Mouse (Mus musculus) liver, postnatal 0 days (tissue): ENCODE results near the gene St6gal1. TPM values are rescaled to one million over a fixed set of nuclear protein-coding genes. Genes with fewer than 3 reads are reported as not detected.

Source experiments
- ATAC-seq: fragments of 200-750 bp; cut with Nextera tagmentation; 2 replicates; pipeline ENCODE4 v1.8.0; 2017; ENCODE audit warnings: mild to moderate bottlenecking, moderate library complexity
- DNase-seq: peaks from one replicate; pipeline ENCODE4 v3.0.0-alpha.2; 2016
- H3K27ac ChIP-seq: fragments of 300-500 bp; sonication (generic); 2 replicates; pipeline ENCODE4 v1.5.1; 2014; ENCODE audit warnings: antibody characterized with exemption, moderate library complexity, mild to moderate bottlenecking, low read depth
- H3K27me3 ChIP-seq: fragments of 300-500 bp; sonication (generic); 2 replicates; pipeline ENCODE4 v1.6.1; 2014; ENCODE audit warnings: low read length, control low read depth, mixed read lengths; ENCODE audit not compliant: insufficient read depth
- H3K36me3 ChIP-seq: fragments of 300-500 bp; sonication (generic); replicated peaks from 2 replicates; pipeline ENCODE4 v1.6.1; 2014; ENCODE audit warnings: mild to moderate bottlenecking, control low read depth, low read length, moderate library complexity, mixed read lengths; ENCODE audit not compliant: insufficient read depth
- H3K4me1 ChIP-seq: fragments of 300-500 bp; sonication (generic); 2 replicates; pipeline ENCODE4 v1.6.1; 2014; ENCODE audit warnings: antibody characterized with exemption, mild to moderate bottlenecking, control low read depth; ENCODE audit not compliant: insufficient read depth
- H3K4me2 ChIP-seq: fragments of 300-500 bp; sonication (generic); 2 replicates; pipeline ENCODE4 v1.6.1; 2014; ENCODE audit warnings: low read depth, mild to moderate bottlenecking, low read length, moderate library complexity, mixed read lengths
- H3K4me3 ChIP-seq: fragments of 300-500 bp; sonication (generic); 2 replicates; pipeline ENCODE4 v1.5.1; 2014; ENCODE audit warnings: low read depth, low read length
- H3K9ac ChIP-seq: fragments of 300-500 bp; sonication (generic); replicated peaks from 2 replicates; pipeline ENCODE4 v1.6.1; 2014; ENCODE audit warnings: mild to moderate bottlenecking, moderate library complexity
- H3K9me3 ChIP-seq: fragments of 300-500 bp; sonication (generic); 2 replicates; pipeline ENCODE4 v1.6.1; 2016; ENCODE audit warnings: mild to moderate bottlenecking, control low read depth, low read length, mixed read lengths
- CTCF ChIP-seq: sonication (generic); IDR thresholded peaks from 2 replicates; pipeline ENCODE4 v1.5.1; 2016; ENCODE audit warnings: antibody characterized with exemption, low read depth
- EP300 ChIP-seq: IDR thresholded peaks from 2 replicates; pipeline ENCODE4 v1.6.1; 2016; ENCODE audit warnings: antibody characterized with exemption, low read depth, mild to moderate bottlenecking
- WGBS: fragments of 180-500 bp; shearing (Covaris S2); extraction: QIAGEN DNeasy Blood & Tissue Kit; methylation state at CpG from one replicate; pipeline ENCODE4 v1.1.7; 2014; ENCODE audit not compliant: insufficient replicate concordance; 5-methylcytosine and 5-hydroxymethylcytosine counted together
- polyA plus RNA-seq: library from polyadenylated mRNA; unstranded; fragments of >200 nt; fragmentation: Nextera tagmentation; extraction: Ambion mirVana; gene quantifications from 2 replicates; pipeline ENCODE4 v1.2.1, GENCODE M21; 2015

Gene St6gal1
- polyA plus RNA-seq, 1 experiment from 2014 or later, result 17.1 TPM

DNA sequence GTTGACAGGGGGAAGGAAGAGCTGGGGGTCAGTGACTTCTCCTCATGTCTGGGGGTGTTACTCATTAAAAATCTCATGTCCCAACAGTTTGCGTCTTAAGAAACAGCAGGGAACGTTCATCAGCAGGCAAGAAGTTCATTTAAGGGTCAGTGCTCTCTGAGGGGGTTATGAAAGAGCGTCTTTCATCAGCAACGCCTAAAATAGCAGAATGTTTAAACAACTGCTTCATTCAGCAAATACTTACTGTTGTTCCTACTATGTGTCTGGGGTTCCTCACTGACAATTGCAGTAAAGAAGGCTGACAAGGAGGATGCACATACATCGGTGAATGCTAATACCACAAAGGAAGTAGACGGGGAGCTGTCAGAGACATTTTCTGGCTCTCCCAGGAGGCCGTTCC lies 90.2 kb downstream of the St6gal1 start:
- WGBS, result 12% methylated on average over 7 of the region's 7 CpGs
- H3K4me1 ChIP-seq, result peaks cover 18% of the 10 kb centered on the region
- H3K27me3 ChIP-seq, result no peaks in the 10 kb centered on the region
- DNase-seq, result no peak
- no peak overlapping the region for H3K4me3 ChIP-seq
- H3K9me3 ChIP-seq, result no peaks in the 10 kb centered on the region
- no peak for TF ChIP-seq CTCF
- TF ChIP-seq EP300, result peak; percentile 75
- peak; percentile 74 for ATAC-seq
- no peak overlapping the region for H3K4me2 ChIP-seq
- H3K9ac ChIP-seq, result no peak overlapping the region
- H3K27ac ChIP-seq, result peak overlapping the region; percentile 37
- peaks cover 7% of the 10 kb centered on the region; the same call in 1 of the 2 replicates for H3K36me3 ChIP-seq

DNA sequence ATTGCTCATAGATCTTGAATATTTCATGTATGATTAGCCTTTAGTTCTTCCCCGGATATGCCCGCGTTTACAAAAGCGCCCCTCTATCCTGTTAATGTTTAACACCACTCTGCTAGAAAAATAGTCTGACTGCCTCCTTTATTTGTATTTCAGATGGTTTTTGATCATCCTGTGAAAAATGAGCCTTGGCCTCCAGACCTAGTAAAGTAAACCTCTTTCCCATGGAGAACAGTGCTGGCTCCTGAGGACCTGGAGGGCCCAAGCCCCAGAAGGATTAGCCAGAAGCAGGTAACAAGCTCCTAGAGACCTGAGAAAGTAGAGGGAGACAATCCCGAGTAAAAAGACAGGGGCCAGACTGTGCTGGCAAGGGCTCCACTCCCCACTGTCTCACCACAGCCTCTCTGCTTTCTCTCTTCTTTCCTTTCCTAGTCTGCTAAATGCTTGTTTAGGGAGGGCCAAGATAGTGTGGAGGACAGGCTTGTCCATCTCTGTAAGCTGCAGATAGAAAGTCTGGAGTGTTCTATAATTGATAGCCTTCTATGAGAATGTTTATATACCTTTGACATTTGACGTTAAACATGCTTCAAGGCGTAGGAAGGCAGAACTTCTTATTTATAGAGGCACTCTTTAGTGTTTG lies 93.0 kb downstream of the St6gal1 start:
- H3K4me2 ChIP-seq, result peak overlapping the region; percentile 50
- WGBS, result 56% methylated on average over 7 of the region's 7 CpGs

GRCm38 (mm10) chr16:23320025-23320424 lies 95.5 kb downstream of the St6gal1 start:
- H3K9ac ChIP-seq, result no peak overlapping the region
- peaks cover 27% of the 10 kb centered on the region for H3K4me1 ChIP-seq
- H3K27me3 ChIP-seq, result no peaks in the 10 kb centered on the region
- TF ChIP-seq EP300 (no peak), CTCF (no peak)
- H3K9me3 ChIP-seq, result no peaks in the 10 kb centered on the region
- H3K27ac ChIP-seq, result peak overlapping the region; percentile 31; the same call in 1 of the 2 replicates
- 67% methylated on average over 3 of the region's 3 CpGs for WGBS
- peak overlapping the region; percentile 24; the same call in 1 of the 2 replicates for H3K4me2 ChIP-seq
- H3K4me3 ChIP-seq, result no peak overlapping the region
- H3K36me3 ChIP-seq, result peaks cover 11% of the 10 kb centered on the region; the same call in 1 of the 2 replicates
- DNase-seq (no peak), ATAC-seq (no peak)

More for the DNA sequence above, 93.0 kb downstream of the St6gal1 start:
- DNase-seq (no peak), ATAC-seq (peak; percentile 35; the same call in 1 of the 2 replicates)
- peaks cover 30% of the 10 kb centered on the region for H3K4me1 ChIP-seq
- H3K9me3 ChIP-seq, result no peaks in the 10 kb centered on the region
- H3K27me3 ChIP-seq, result no peaks in the 10 kb centered on the region
- H3K36me3 ChIP-seq, result peaks cover 11% of the 10 kb centered on the region; the same call in 1 of the 2 replicates
- H3K27ac ChIP-seq, result peak overlapping the region; percentile 76
- TF ChIP-seq CTCF (no peak), EP300 (no peak)
- H3K4me3 ChIP-seq, result peak overlapping the region; percentile 1; the same call in 1 of the 2 replicates
- H3K9ac ChIP-seq, result peak overlapping the region; percentile 8; the same call in 1 of the 2 replicates

DNA sequence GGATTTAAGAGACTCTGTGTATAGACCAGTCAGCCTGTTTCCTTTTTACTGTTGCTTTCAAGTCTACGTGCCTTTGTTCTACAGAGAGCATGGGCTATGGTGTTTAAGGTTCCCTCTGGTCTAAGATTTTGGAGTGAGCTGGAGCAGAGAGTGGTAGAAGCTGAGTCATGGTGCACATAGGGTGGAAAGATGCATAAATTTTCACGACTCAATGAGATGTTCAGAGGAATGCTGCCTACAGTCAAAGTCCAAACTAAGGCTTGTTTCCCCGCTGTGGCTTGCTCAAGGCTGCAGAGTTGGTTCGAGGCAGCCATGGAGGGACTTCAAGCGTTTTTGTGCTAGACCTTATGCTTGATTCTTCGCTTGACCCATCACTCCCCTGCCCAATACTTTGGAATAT lies 96.0 kb downstream of the St6gal1 start:
- 61% methylated on average over 6 of the region's 6 CpGs for WGBS
- H3K4me3 ChIP-seq, result no peak overlapping the region
- H3K9me3 ChIP-seq, result no peaks in the 10 kb centered on the region
- peak overlapping the region; percentile 24; the same call in 1 of the 2 replicates for H3K4me2 ChIP-seq
- DNase-seq, result no peak
- H3K36me3 ChIP-seq, result peaks cover 8% of the 10 kb centered on the region; the same call in 1 of the 2 replicates
- TF ChIP-seq CTCF (no peak), EP300 (no peak)
- no peak for ATAC-seq
- peaks cover 27% of the 10 kb centered on the region for H3K4me1 ChIP-seq
- H3K27me3 ChIP-seq, result no peaks in the 10 kb centered on the region
- no peak overlapping the region for H3K27ac ChIP-seq
- no peak overlapping the region for H3K9ac ChIP-seq

- H3K4me3 ChIP-seq, result no peak overlapping the region
- no peak for ATAC-seq
Measured at GRCm38 (mm10) chr16:23322453-23322852, 97.9 kb downstream of the St6gal1 start.

GRCm38 (mm10) chr16:23323915-23324314 lies 99.4 kb downstream of the St6gal1 start:
- Histone ChIP-seq H3K9ac (no peak overlapping the region), H3K9me3 (no peaks in the 10 kb centered on the region), H3K4me1 (peaks cover 38% of the 10 kb centered on the region), H3K36me3 (peaks cover 15% of the 10 kb centered on the region; the same call in 1 of the 2 replicates), H3K27ac (no peak overlapping the region), H3K27me3 (no peaks in the 10 kb centered on the region), H3K4me3 (no peak overlapping the region), H3K4me2 (no peak overlapping the region)
- TF ChIP-seq EP300 (no peak), CTCF (no peak)
- no peak for DNase-seq
- 71% methylated on average over 3 of the region's 3 CpGs for WGBS
- no peak for ATAC-seq

More at GRCm38 (mm10) chr16:23322453-23322852, 97.9 kb downstream of the St6gal1 start:
- H3K4me1 ChIP-seq, result peaks cover 39% of the 10 kb centered on the region
- no peak for DNase-seq
- H3K27me3 ChIP-seq, result no peaks in the 10 kb centered on the region
- peak overlapping the region; percentile 16; the same call in 1 of the 2 replicates for H3K27ac ChIP-seq
- peaks cover 10% of the 10 kb centered on the region; the same call in 1 of the 2 replicates for H3K36me3 ChIP-seq
- H3K4me2 ChIP-seq, result peak overlapping the region; percentile 27; the same call in 1 of the 2 replicates
- TF ChIP-seq CTCF, result no peak
- TF ChIP-seq EP300, result no peak
- H3K9ac ChIP-seq, result no peak overlapping the region
- H3K9me3 ChIP-seq, result no peaks in the 10 kb centered on the region
